Mouse (Mus musculus) megakaryocyte, embryonic 14.5 days (primary cell): Measurements from ENCODE around the gene Nedd4. TPM values are rescaled to one million over a fixed set of nuclear protein-coding genes. Genes with fewer than 3 reads are reported as not detected.
"Not testable (repeated sequence)": the region's sequence is repeated elsewhere in the genome, so short reads cannot be mapped to it uniquely, and the experiment has no call there.

Experiments
- H3K27me3 ChIP-seq: replicated peaks from 2 replicates; pipeline ENCODE3; 2012; ENCODE audit warnings: inconsistent platforms
- H3K36me3 ChIP-seq: replicated peaks from 2 replicates; pipeline ENCODE3; 2012; ENCODE audit warnings: low read length, inconsistent platforms, mixed read lengths
- H3K4me1 ChIP-seq: 2 replicates; pipeline ENCODE4 v1.6.1; 2012; ENCODE audit warnings: inconsistent platforms
- H3K4me3 ChIP-seq: replicated peaks from 2 replicates; pipeline ENCODE3; 2012; ENCODE audit warnings: moderate library complexity, mild to moderate bottlenecking, inconsistent platforms
- H3K9me3 ChIP-seq: 2 replicates; pipeline ENCODE4 v1.6.1; 2012; ENCODE audit warnings: inconsistent platforms
- FLI1 ChIP-seq: IDR thresholded peaks from 2 replicates; pipeline ENCODE4 v1.6.1; 2012; ENCODE audit warnings: low read length, inconsistent platforms, mixed read lengths
- GATA1 ChIP-seq: IDR thresholded peaks from 3 replicates; pipeline ENCODE4 v1.6.1; 2012; ENCODE audit warnings: mixed read lengths, low read length, inconsistent platforms, borderline replicate concordance
- polyA plus RNA-seq: library from polyadenylated mRNA; stranded (reverse); fragments of >175 nt; gene quantifications from 2 replicates; pipeline ENCODE4 v1.2.3, GENCODE M21; 2012; ENCODE audit warnings: low replicate concordance; ENCODE audit not compliant: insufficient read depth

Nedd4 gene
- polyA plus RNA-seq, 1 experiment = 24.7 TPM

- Histone ChIP-seq H3K4me3 (peak overlapping the region; percentile 95), H3K27me3 (no peaks in the 10 kb centered on the region), H3K4me1 (peaks cover 63% of the 10 kb centered on the region), H3K36me3 (peaks cover 36% of the 10 kb centered on the region), H3K9me3 (no peaks in the 10 kb centered on the region)
- TF ChIP-seq GATA1 (no peak), FLI1 (no peak)
These were observed 766 bp downstream of the Nedd4 start for GRCm38 (mm10) chr9:72662691-72663533.

- TF ChIP-seq FLI1 = no peak
- no peak for TF ChIP-seq GATA1
- H3K27me3 ChIP-seq = no peaks in the 10 kb centered on the region
- H3K4me3 ChIP-seq = peak overlapping the region; percentile 95
- peaks cover 36% of the 10 kb centered on the region for H3K36me3 ChIP-seq
- no peaks in the 10 kb centered on the region for H3K9me3 ChIP-seq
- peaks cover 57% of the 10 kb centered on the region for H3K4me1 ChIP-seq
These were observed 1.4 kb downstream of the Nedd4 start for GRCm38 (mm10) chr9:72663534-72663918.

- no peak for TF ChIP-seq GATA1
- TF ChIP-seq FLI1 = no peak
- Histone ChIP-seq H3K9me3 (no peaks in the 10 kb centered on the region), H3K27me3 (no peaks in the 10 kb centered on the region), H3K4me3 (peak overlapping the region; percentile 95), H3K4me1 (peaks cover 60% of the 10 kb centered on the region), H3K36me3 (peaks cover 47% of the 10 kb centered on the region)
These were observed 2.5 kb downstream of the Nedd4 start for GRCm38 (mm10) chr9:72664409-72665351.

- Histone ChIP-seq H3K4me1 (peaks cover 59% of the 10 kb centered on the region), H3K27me3 (no peaks in the 10 kb centered on the region), H3K4me3 (peak overlapping the region; percentile 59), H3K9me3 (no peaks in the 10 kb centered on the region), H3K36me3 (peaks cover 55% of the 10 kb centered on the region)
- TF ChIP-seq GATA1 (no peak), FLI1 (no peak)
These were observed 3.4 kb downstream of the Nedd4 start for GRCm38 (mm10) chr9:72665517-72665916.

- not testable (repeated sequence) for H3K4me3 ChIP-seq, H3K27me3 ChIP-seq, H3K9me3 ChIP-seq
- H3K4me1 ChIP-seq = peaks cover 50% of the 10 kb centered on the region
- H3K36me3 ChIP-seq = peaks cover 61% of the 10 kb centered on the region
These were observed 4.3 kb downstream of the Nedd4 start for GRCm38 (mm10) chr9:72666352-72667021.

GRCm38 (mm10) chr9:72667126-72667525, 5.0 kb downstream of the Nedd4 start:
- TF ChIP-seq FLI1 (no peak), GATA1 (no peak)
- H3K4me1 ChIP-seq = peaks cover 51% of the 10 kb centered on the region
- peaks cover 67% of the 10 kb centered on the region for H3K36me3 ChIP-seq
- H3K27me3 ChIP-seq = no peaks in the 10 kb centered on the region
- no peak overlapping the region for H3K4me3 ChIP-seq
- H3K9me3 ChIP-seq = no peaks in the 10 kb centered on the region

GRCm38 (mm10) chr9:72669383-72669782, 7.2 kb downstream of the Nedd4 start:
- peaks cover 80% of the 10 kb centered on the region for H3K36me3 ChIP-seq
- peaks cover 45% of the 10 kb centered on the region for H3K4me1 ChIP-seq
- no peaks in the 10 kb centered on the region for H3K9me3 ChIP-seq

GRCm38 (mm10) chr9:72672361-72672760, 10.2 kb downstream of the Nedd4 start:
- Histone ChIP-seq H3K36me3 (peaks cover 83% of the 10 kb centered on the region), H3K27me3 (no peaks in the 10 kb centered on the region), H3K4me1 (peaks cover 42% of the 10 kb centered on the region), H3K4me3 (no peak overlapping the region), H3K9me3 (no peaks in the 10 kb centered on the region)
- no peak for TF ChIP-seq FLI1
- no peak for TF ChIP-seq GATA1

More at GRCm38 (mm10) chr9:72669383-72669782, 7.2 kb downstream of the Nedd4 start:
- TF ChIP-seq GATA1 (no peak), FLI1 (no peak)
- no peaks in the 10 kb centered on the region for H3K27me3 ChIP-seq
- no peak overlapping the region for H3K4me3 ChIP-seq

GRCm38 (mm10) chr9:72674957-72675744, 13.0 kb downstream of the Nedd4 start:
- TF ChIP-seq GATA1 (no peak), FLI1 (no peak)
- Histone ChIP-seq H3K4me3 (no peak overlapping the region), H3K36me3 (peaks cover 90% of the 10 kb centered on the region), H3K9me3 (no peaks in the 10 kb centered on the region), H3K4me1 (peaks cover 41% of the 10 kb centered on the region), H3K27me3 (no peaks in the 10 kb centered on the region)
